Mouse (Mus musculus): ENCODE measurements at regions not wholly inside any gene's neighbourhood (a gene's known extent, or its start where the extent isn't known, plus 50 kb on each side); places are given as distances from the start of the nearest gene placed in this dataset.
"Not testable (repeated sequence)": the region's sequence is repeated elsewhere in the genome, so short reads cannot be mapped to it uniquely, and the experiment has no call there.

- TF ChIP-seq CTCF (IDR thresholded peaks at IDR 0.05; ENCODE audit: extremely low read depth, insufficient read length, insufficient replicate concordance, low read depth, low read length): no peak
- TF ChIP-seq POLR2A (IDR thresholded peaks at IDR 0.05; ENCODE audit: low read depth, low read length): no peak
- H3K4me1 ChIP-seq (ENCODE audit: control insufficient read depth, insufficient read depth, insufficient read length, low read length): no peaks in the 10 kb centered on the region
- H3K36me3 ChIP-seq (ENCODE audit: control insufficient read depth, insufficient read depth, low read length): no peaks in the 10 kb centered on the region
- H3K4me3 ChIP-seq (ENCODE audit: low read depth, low read length): no peak overlapping the region
- H3K27ac ChIP-seq (ENCODE audit: insufficient read depth, low read depth, low read length): no peak overlapping the region
- 65% methylated on average over 4 of the region's 4 CpGs for WGBS
- H3K27me3 ChIP-seq (ENCODE audit: control insufficient read depth, insufficient read depth, low read length): no peaks in the 10 kb centered on the region
These were observed 159.8 kb upstream of the Arrdc3 start for GRCm38 (mm10) chr13:80723215-80724006.

- TF ChIP-seq POLR2A (IDR thresholded peaks at IDR 0.05; ENCODE audit: low read depth, low read length) (no peak), CTCF (IDR thresholded peaks at IDR 0.05; ENCODE audit: extremely low read depth, insufficient read length, insufficient replicate concordance, low read depth, low read length) (no peak)
- H3K27ac ChIP-seq (ENCODE audit: insufficient read depth, low read depth, low read length): no peak overlapping the region
- 79% methylated on average over 5 of the region's 5 CpGs for WGBS
- no peaks in the 10 kb centered on the region for H3K27me3 ChIP-seq (ENCODE audit: control insufficient read depth, insufficient read depth, low read length)
- H3K36me3 ChIP-seq (ENCODE audit: control insufficient read depth, insufficient read depth, low read length): no peaks in the 10 kb centered on the region
- H3K4me3 ChIP-seq (ENCODE audit: low read depth, low read length): no peak overlapping the region
- no peaks in the 10 kb centered on the region for H3K4me1 ChIP-seq (ENCODE audit: control insufficient read depth, insufficient read depth, insufficient read length, low read length)
These were observed 154.0 kb upstream of the Arrdc3 start for GRCm38 (mm10) chr13:80729202-80729601.

GRCm38 (mm10) chr13:80745991-80746390 lies 137.2 kb upstream of the Arrdc3 start:
- no peaks in the 10 kb centered on the region for H3K4me1 ChIP-seq (ENCODE audit: control insufficient read depth, insufficient read depth, insufficient read length, low read length)
- no peak for TF ChIP-seq POLR2A (IDR thresholded peaks at IDR 0.05; ENCODE audit: low read depth, low read length)
- no peaks in the 10 kb centered on the region for H3K27me3 ChIP-seq (ENCODE audit: control insufficient read depth, insufficient read depth, low read length)
- 57% methylated on average over 2 of the region's 2 CpGs for WGBS
- H3K4me3 ChIP-seq (ENCODE audit: low read depth, low read length): no peak overlapping the region
- no peak overlapping the region for H3K27ac ChIP-seq (ENCODE audit: insufficient read depth, low read depth, low read length)
- no peaks in the 10 kb centered on the region for H3K36me3 ChIP-seq (ENCODE audit: control insufficient read depth, insufficient read depth, low read length)

- not testable (repeated sequence) for H3K27ac ChIP-seq (ENCODE audit: insufficient read depth, low read depth, low read length); H3K4me3 ChIP-seq (ENCODE audit: low read depth, low read length); H3K36me3 ChIP-seq (ENCODE audit: control insufficient read depth, insufficient read depth, low read length); H3K4me1 ChIP-seq (ENCODE audit: control insufficient read depth, insufficient read depth, insufficient read length, low read length); H3K27me3 ChIP-seq (ENCODE audit: control insufficient read depth, insufficient read depth, low read length)
- 61% methylated on average over 6 of the region's 6 CpGs for WGBS
- TF ChIP-seq CTCF (IDR thresholded peaks at IDR 0.05; ENCODE audit: extremely low read depth, insufficient read length, insufficient replicate concordance, low read depth, low read length): peak; percentile 6; the same call in 1 of the 2 replicates
These were observed 136.2 kb upstream of the Arrdc3 start for GRCm38 (mm10) chr13:80747022-80747421.
